Mouse (Mus musculus) kidney, postnatal 10 days (tissue): ENCODE results near the gene Ethe1.

ENCODE experiments used
- DNase-seq: peaks from one replicate; pipeline ENCODE4 v3.0.0; 2021; ENCODE audit warnings: mixed read lengths

Gene Ethe1

DNA sequence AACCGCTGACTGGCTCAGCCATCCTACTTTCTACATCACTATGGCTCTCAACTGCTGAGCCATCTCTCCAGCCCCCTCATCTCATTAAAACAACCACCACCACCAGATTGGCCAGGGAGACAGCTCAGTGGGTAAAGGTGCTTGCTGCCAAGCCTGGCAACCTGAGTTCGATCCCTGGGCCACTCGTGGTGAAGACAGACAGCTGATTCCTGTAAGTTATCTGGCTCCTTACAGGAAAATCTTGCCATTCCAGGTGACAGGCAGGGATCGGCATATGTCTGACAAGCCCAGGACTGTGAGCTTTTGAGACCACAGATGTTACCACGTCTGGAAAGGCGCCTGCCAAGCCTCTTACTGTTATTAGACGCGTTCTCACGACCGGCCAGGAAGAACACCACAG is 9.5 kb upstream of the Ethe1 start:
- DNase-seq: no peak

GRCm38 (mm10) chr7:24584876-24585275 is 2.5 kb upstream of the Ethe1 start:
- no peak for DNase-seq

- DNase-seq: no peak
Observed at GRCm38 (mm10) chr7:24585995-24586394, 1.3 kb upstream of the Ethe1 start.

DNA sequence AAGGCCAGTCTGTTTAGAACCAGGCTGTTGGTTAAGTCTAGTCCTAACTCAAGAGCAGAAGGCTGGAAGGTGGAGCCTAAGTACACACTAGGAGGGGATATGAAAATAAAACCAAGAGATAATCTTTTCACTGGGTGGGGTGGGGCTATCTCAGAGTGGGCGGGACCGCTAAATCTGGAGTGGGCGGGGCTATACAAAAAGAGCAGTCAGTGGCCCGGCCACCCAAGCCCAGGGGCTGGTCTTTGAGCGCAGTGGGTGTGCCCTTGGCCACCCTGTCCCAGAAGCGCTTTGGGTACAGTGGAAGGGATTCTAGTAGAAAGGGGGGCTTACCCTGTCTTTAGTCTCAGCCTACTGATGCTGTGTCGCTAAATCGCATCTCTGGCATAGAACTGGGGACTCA is 515 bp upstream of the Ethe1 start:
- DNase-seq: peak; percentile 58

- DNase-seq: peak; percentile 81
Observed at GRCm38 (mm10) chr7:24588336-24588735, 993 bp downstream of the Ethe1 start.

- DNase-seq: no peak
Observed at GRCm38 (mm10) chr7:24591735-24592134, 4.4 kb downstream of the Ethe1 start.

- no peak for DNase-seq
Observed at GRCm38 (mm10) chr7:24592163-24592562, 4.8 kb downstream of the Ethe1 start.

DNA sequence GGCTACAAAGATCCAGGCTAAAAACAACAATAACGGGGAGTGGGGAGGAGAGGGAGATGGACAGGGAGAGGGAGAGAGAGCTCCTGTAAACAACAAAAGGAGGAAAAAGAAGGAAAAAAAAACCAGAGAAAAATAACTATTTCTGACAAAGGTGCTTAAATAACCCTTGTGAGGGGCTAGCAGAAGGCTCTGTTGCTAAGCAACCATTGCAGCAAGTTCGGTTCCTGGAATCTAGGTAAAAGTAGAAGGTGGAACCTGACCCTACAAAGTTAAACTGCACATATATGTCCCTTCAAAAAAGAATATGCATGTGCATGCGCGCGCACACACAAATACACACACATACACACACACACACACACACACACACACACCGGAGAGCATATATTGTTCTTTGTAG is 5.4 kb downstream of the Ethe1 start:
- DNase-seq: no peak

GRCm38 (mm10) chr7:24593621-24594308 is 6.4 kb downstream of the Ethe1 start:
- DNase-seq: peak; percentile 87

GRCm38 (mm10) chr7:24594309-24594803 is 7.0 kb downstream of the Ethe1 start:
- DNase-seq: peak; percentile 32

GRCm38 (mm10) chr7:24595464-24595863 is 8.1 kb downstream of the Ethe1 start:
- no peak for DNase-seq

DNA sequence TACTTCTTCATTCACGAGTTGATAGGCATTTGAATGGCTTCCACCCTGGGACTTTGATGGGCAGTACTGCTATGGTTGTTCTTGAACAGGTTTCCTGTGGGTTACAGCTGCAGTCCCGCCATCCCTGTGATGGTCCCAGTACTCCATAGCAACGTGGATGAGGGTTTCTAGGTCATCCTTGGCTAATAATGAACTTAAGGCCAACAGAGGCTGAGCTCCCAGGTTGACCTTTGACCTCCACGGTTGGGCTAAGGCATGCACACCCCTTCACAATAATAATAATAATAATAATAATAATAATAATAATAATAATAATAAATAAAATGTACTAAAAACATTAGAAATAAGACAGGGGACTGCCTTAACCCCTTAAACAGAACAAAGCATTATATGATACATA is 10.8 kb downstream of the Ethe1 start:
- DNase-seq: no peak

DNA sequence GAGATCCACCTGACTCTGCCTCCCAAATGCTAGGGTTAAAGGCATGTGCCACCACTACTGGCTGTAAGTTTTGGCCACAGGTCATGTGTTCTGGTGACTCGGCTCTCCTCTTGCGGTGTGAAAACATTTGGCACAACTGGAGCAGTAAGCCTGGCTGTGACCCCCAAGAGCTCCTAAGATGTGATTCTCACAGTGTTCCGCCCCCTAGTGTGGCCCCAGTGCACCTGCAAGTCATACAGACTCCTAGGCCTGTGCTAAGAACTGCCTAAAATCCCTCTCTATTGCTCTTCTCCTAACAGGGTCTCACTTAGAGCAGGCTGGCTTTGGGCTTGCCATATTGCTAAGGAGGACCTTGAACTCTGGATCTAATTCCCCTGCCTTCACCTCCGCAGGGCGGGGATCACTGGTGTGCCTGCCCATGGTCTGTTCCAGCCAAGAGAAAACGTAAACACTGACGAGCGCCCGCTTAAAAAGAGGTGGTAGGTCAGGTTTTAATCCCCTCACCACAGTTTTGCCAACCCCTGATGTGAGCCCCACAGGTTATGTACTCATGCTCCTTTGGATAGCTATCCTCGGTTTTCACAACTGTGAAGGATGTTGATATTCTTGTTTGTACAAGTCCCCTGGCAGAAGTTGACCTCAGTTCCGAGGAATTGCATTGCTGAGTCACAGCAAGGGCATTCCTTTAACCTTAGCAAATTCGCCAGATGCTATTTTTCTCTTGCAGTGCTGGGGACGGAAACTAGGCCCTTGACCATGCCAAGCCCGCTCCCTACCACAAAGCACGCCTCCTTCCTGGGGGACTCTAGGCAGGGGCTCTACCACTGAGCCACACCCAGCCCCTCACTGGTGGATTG is 12.1 kb downstream of the Ethe1 start:
- no peak for DNase-seq

- DNase-seq: peak; percentile 99
Observed at GRCm38 (mm10) chr7:24600941-24601597, 13.7 kb downstream of the Ethe1 start.

- DNase-seq: no peak
Observed at GRCm38 (mm10) chr7:24605561-24605960, 18.2 kb downstream of the Ethe1 start.

DNA sequence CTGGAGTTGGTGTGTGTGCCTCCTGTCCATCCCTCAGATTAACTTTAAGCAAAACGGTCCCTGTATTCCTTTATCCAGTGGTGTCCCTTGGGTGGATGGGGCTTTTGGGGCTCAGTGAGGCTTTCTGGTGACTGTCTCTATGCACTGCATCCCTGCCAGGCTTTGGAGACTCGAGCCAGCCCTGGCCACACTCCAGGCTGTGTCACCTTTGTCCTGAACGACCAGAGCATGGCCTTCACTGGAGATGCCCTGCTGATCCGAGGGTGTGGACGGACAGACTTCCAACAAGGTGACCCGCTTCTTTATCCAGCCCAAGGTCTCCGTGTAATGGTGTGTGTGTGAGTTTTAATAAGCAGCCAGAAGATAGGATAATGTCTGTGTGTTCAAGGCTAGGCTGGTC is 18.7 kb downstream of the Ethe1 start:
- DNase-seq: no peak

DNA sequence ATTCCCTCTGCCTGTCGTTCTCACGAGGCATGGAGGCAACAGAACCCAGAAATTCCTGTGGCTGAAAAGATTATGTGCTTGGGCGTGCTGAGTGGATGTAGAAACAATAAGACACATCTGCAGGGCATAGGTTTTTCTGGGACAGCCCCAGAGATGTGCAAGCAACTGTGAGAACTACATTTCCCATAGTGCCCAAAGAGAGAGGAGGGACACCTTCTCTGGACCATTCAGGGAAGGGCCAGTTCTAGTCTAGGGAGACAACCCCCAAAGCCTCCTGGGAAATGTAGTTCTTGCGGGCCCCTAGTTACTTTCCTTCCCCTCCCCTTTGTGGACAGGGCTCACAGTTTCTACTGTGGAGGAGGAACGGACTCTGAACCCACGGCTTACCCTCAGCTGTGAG is 20.7 kb downstream of the Ethe1 start:
- peak; percentile 73 for DNase-seq

DNA sequence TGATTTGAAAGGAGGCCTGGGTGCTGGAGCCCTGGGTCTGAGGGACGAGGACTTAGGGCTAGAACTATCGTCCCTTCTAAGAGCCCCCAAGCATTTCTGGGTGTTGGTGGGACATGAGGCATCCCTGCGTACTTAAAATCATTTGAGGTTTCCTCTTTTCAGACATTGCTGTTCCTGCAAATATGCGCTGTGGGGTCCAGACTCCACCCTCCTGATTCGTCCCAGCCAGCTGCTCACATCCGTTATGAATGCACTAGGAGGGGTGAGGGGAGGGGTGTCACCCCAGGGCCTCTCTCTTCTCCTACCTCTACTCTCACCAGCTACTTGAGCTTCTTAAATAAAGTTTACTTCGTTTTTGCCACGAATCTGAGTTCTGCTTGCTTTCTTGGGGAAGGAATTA is 21.2 kb downstream of the Ethe1 start:
- no peak for DNase-seq

DNA sequence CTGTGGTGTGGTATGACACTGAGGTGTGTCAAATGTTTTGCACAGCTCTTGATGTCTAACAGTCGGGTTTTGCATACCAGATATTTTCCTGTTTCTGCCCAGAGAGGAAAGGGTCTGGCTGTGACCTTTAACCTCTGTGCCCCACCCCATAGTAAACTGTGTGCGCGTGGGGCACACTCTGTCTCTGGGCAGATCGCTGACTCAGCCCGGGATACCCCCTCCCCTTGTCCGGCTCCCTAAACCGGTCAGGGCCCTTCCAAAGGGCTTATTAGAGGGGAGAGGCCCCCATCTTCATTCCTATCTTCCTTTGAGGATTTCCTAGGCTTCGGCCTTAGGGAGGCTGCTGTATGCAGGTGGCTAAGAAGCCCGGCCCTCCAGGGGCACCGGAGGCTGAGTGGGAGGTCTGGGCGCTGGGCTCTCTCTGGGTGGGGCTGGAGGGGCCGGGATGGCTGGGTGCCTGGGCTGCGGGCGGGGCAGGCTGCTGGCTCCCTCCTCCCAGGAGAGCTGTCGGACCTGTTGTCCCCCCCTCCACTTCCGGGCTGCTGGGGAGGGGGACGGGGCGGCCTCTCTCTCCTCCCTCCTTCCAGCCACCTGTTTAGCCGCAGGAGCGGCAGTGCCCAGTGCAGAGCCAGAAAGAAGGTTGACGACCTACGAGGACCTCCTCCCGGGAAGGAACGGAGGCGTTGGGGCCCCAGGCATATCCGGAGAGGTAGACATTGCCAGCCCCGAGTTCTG is 23.0 kb downstream of the Ethe1 start, which contains the start of gene Phldb3:
TSS of gene Phldb3 (plus strand) at position 620 of the 735 bp plus-strand sequence.
- DNase-seq: peak; percentile 61

DNA sequence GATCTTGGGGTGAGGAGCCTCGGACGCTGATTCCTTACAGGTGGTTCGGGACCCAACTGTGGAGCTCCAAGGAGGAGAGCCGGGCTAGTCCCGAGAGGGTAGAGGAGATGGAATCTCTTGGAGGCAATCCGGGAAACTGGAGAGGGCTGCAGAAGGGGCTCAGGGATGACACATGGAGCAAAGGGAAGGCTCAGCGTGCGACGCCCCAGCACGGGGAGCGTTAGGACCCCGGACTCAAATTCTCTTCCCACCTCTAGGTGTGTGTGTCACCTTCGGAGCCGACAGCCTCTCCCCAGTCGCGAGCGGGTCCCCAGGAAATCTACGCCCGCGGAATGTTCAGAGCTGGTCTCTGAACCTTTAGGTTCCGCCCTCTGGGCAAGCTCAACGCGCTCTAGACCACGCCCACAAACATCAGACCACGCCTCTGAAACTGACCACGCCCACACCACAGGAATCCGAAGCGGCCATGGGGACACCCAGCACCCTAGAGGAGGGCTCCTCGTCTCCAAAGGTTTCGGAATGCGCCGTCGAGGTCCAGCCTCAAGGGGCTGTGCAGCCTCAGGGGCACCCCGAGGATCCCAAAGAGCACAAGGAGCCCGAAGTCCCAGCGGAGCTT is 23.6 kb downstream of the Ethe1 start:
- DNase-seq: peak; percentile 95

GRCm38 (mm10) chr7:24611709-24612108 is 24.4 kb downstream of the Ethe1 start:
- DNase-seq: no peak

DNA sequence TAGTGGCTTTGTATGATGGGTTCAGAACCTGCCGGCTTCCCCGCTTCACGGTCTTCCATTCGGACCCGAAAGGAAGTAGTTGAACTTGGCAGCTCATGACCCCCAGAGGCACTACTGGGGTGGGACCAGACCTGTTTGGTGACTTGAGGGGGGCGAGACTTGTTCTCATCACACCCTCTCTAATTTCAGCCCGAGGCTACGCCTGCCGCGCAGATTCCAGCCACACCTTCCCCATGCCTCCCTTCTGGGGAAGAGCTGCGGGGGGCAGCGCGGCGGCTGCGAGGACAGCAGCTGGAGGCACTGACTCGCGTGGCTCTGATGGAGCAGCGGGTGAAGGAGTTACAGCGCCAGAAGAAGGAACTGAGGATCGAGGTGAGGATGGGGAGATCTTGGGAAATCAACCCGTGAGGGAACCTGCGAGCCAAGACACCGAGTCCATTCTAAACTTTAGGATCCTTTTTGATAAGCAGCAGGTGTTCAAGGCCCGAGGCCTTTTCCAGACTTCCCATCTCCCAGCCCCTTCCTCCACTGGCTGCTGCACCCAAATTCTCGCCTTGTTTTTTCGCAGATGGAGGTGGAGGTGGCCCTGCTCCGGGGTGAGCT is 25.1 kb downstream of the Ethe1 start:
- DNase-seq: no peak
